Mouse (Mus musculus): ENCODE data around the gene Tmem135.

DNA sequence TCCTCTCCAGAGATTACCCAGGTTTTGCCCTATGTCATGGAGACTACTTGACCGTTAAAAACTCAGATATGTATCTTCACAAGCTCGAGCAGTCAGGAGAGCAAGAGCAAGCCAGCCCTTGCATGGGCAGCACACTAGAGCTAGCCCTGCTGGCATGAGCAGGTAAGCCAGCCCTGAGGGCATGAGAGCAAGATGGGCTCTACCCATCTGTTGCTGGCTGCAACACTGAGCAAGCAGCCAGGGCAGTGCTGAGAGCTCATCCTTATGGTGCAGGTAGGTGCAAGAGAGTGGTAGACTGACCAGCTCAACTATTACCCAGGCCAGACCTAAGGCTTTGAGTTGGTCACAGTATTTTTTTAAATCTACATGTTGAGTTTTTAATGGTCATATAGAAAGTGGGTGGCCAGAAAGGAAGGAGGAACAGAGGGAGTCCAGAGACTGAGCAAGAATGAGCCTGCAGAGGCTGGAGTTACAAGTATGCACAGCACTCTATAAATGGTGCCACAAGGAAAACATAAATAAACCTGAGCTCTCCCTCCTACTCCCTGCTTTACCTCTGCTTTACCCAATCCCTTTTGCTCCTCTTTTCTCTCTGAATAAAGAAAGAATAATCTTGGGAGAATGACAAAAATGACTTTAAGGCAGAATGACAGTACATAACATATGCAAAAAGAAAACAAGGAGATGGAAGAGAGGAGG lies 156.9 kb downstream of the Tmem135 start:
- TF ChIP-seq POLR2A (IDR thresholded peaks at IDR 0.05; ENCODE audit: insufficient read depth, low read depth, low read length) = no peak
- no peak for TF ChIP-seq CTCF (IDR thresholded peaks at IDR 0.05)

Measured in heart, adult 2 months (tissue).